Mouse (Mus musculus) embryonic facial prominence, embryonic 12.5 days (tissue): ENCODE measurements at regions not wholly inside any gene's neighbourhood (a gene's known extent, or its start where the extent isn't known, plus 50 kb on each side); places are given as distances from the start of the nearest gene placed in this dataset.

Experiments used
- ATAC-seq: fragments of 200-750 bp; cut with Nextera tagmentation; 2 replicates; pipeline ENCODE4 v1.8.0; 2017; ENCODE audit not compliant: insufficient number of reproducible peaks, insufficient read depth, low FRiP score, low TSS enrichment
- H3K27ac ChIP-seq: fragments of 300-500 bp; sonication (generic); 2 replicates; pipeline ENCODE4 v1.5.1; 2016; ENCODE audit warnings: mild to moderate bottlenecking
- H3K27me3 ChIP-seq: fragments of 300-500 bp; sonication (generic); 2 replicates; pipeline ENCODE4 v1.6.1; 2016; ENCODE audit warnings: mild to moderate bottlenecking, moderate library complexity
- H3K36me3 ChIP-seq: fragments of 300-500 bp; sonication (generic); 2 replicates; pipeline ENCODE4 v1.6.1; 2016; ENCODE audit warnings: mild to moderate bottlenecking
- H3K4me1 ChIP-seq: fragments of 300-500 bp; sonication (generic); 2 replicates; pipeline ENCODE4 v1.6.1; 2016
- H3K4me2 ChIP-seq: fragments of 300-500 bp; sonication (generic); replicated peaks from 2 replicates; pipeline ENCODE4 v1.6.1; 2016; ENCODE audit warnings: mild to moderate bottlenecking, moderate library complexity
- H3K4me3 ChIP-seq: fragments of 300-500 bp; sonication (generic); 2 replicates; pipeline ENCODE4 v1.5.1; 2016; ENCODE audit warnings: mild to moderate bottlenecking
- H3K9ac ChIP-seq: fragments of 300-500 bp; sonication (generic); 2 replicates; pipeline ENCODE4 v1.6.1; 2016; ENCODE audit warnings: mild to moderate bottlenecking, moderate library complexity
- H3K9me3 ChIP-seq: fragments of 300-500 bp; sonication (generic); 2 replicates; pipeline ENCODE4 v1.6.1; 2016; ENCODE audit warnings: mild to moderate bottlenecking, moderate library complexity
- WGBS: fragments of 180-500 bp; shearing (Covaris S2); methylation state at CpG from one replicate; pipeline ENCODE4 v1.1.7; 2016; 5-methylcytosine and 5-hydroxymethylcytosine counted together

- Histone ChIP-seq H3K36me3 (no peaks in the 10 kb centered on the region), H3K4me2 (no peak overlapping the region), H3K9ac (no peak overlapping the region), H3K4me3 (no peak overlapping the region), H3K27ac (no peak overlapping the region), H3K9me3 (no peaks in the 10 kb centered on the region), H3K27me3 (no peaks in the 10 kb centered on the region), H3K4me1 (no peaks in the 10 kb centered on the region)
- 77% methylated on average over 1 of the region's 1 CpGs for WGBS
- no peak for ATAC-seq
Observed at GRCm38 (mm10) chr4:64632189-64632588, 491.8 kb upstream of the Pappa start.

- ATAC-seq = no peak
- Histone ChIP-seq H3K4me2 (no peak overlapping the region), H3K4me3 (no peak overlapping the region), H3K27ac (no peak overlapping the region), H3K9me3 (no peaks in the 10 kb centered on the region), H3K9ac (no peak overlapping the region), H3K4me1 (no peaks in the 10 kb centered on the region), H3K36me3 (no peaks in the 10 kb centered on the region), H3K27me3 (no peaks in the 10 kb centered on the region)
- WGBS = 83% methylated on average over 2 of the region's 2 CpGs
Observed at GRCm38 (mm10) chr4:64635256-64635962, 488.6 kb upstream of the Pappa start.

- H3K27me3 ChIP-seq = no peaks in the 10 kb centered on the region
- H3K4me1 ChIP-seq = no peaks in the 10 kb centered on the region
- no peaks in the 10 kb centered on the region for H3K9me3 ChIP-seq
- H3K4me2 ChIP-seq = no peak overlapping the region
- no peak for ATAC-seq
- H3K4me3 ChIP-seq = no peak overlapping the region
- WGBS = 86% methylated on average over 3 of the region's 3 CpGs
- H3K9ac ChIP-seq = no peak overlapping the region
- H3K36me3 ChIP-seq = no peaks in the 10 kb centered on the region
- no peak overlapping the region for H3K27ac ChIP-seq
Observed at GRCm38 (mm10) chr4:64640056-64640455, 483.9 kb upstream of the Pappa start.

GRCm38 (mm10) chr4:64640976-64641375 is 483.0 kb upstream of the Pappa start:
- Histone ChIP-seq H3K4me1 (no peaks in the 10 kb centered on the region), H3K9ac (no peak overlapping the region), H3K27me3 (no peaks in the 10 kb centered on the region), H3K27ac (no peak overlapping the region), H3K9me3 (no peaks in the 10 kb centered on the region), H3K4me2 (no peak overlapping the region), H3K4me3 (no peak overlapping the region), H3K36me3 (no peaks in the 10 kb centered on the region)
- ATAC-seq = no peak
- WGBS = 87% methylated on average over 1 of the region's 1 CpGs

GRCm38 (mm10) chr4:64645141-64645540 is 478.8 kb upstream of the Pappa start:
- 92% methylated on average over 2 of the region's 2 CpGs for WGBS
- no peak overlapping the region for H3K4me2 ChIP-seq
- no peaks in the 10 kb centered on the region for H3K27me3 ChIP-seq
- no peaks in the 10 kb centered on the region for H3K4me1 ChIP-seq
- H3K27ac ChIP-seq = no peak overlapping the region
- H3K36me3 ChIP-seq = no peaks in the 10 kb centered on the region
- no peaks in the 10 kb centered on the region for H3K9me3 ChIP-seq
- no peak for ATAC-seq
- no peak overlapping the region for H3K4me3 ChIP-seq
- H3K9ac ChIP-seq = no peak overlapping the region

GRCm38 (mm10) chr4:64654157-64654556 is 469.8 kb upstream of the Pappa start:
- no peak overlapping the region for H3K4me2 ChIP-seq
- H3K36me3 ChIP-seq = no peaks in the 10 kb centered on the region
- 81% methylated on average over 3 of the region's 3 CpGs for WGBS
- no peak overlapping the region for H3K4me3 ChIP-seq
- no peaks in the 10 kb centered on the region for H3K27me3 ChIP-seq
- H3K9me3 ChIP-seq = no peaks in the 10 kb centered on the region
- no peak overlapping the region for H3K9ac ChIP-seq
- H3K4me1 ChIP-seq = no peaks in the 10 kb centered on the region
- ATAC-seq = no peak
- H3K27ac ChIP-seq = no peak overlapping the region

- Histone ChIP-seq H3K27ac (no peak overlapping the region), H3K9me3 (no peaks in the 10 kb centered on the region), H3K4me3 (no peak overlapping the region), H3K4me2 (no peak overlapping the region), H3K27me3 (no peaks in the 10 kb centered on the region), H3K36me3 (no peaks in the 10 kb centered on the region), H3K9ac (no peak overlapping the region), H3K4me1 (no peaks in the 10 kb centered on the region)
- ATAC-seq = no peak
Observed at GRCm38 (mm10) chr4:64655534-64655933, 468.4 kb upstream of the Pappa start.

GRCm38 (mm10) chr4:64663722-64664121 is 460.3 kb upstream of the Pappa start:
- Histone ChIP-seq H3K9me3 (no peaks in the 10 kb centered on the region), H3K36me3 (no peaks in the 10 kb centered on the region), H3K4me1 (no peaks in the 10 kb centered on the region), H3K9ac (no peak overlapping the region), H3K27me3 (no peaks in the 10 kb centered on the region), H3K27ac (no peak overlapping the region), H3K4me2 (no peak overlapping the region), H3K4me3 (no peak overlapping the region)
- WGBS = 87% methylated on average over 2 of the region's 2 CpGs
- no peak for ATAC-seq

GRCm38 (mm10) chr4:64667998-64668397 is 456.0 kb upstream of the Pappa start:
- H3K4me1 ChIP-seq = no peaks in the 10 kb centered on the region
- ATAC-seq = no peak
- no peak overlapping the region for H3K4me2 ChIP-seq
- H3K9ac ChIP-seq = no peak overlapping the region
- no peaks in the 10 kb centered on the region for H3K36me3 ChIP-seq
- H3K27me3 ChIP-seq = no peaks in the 10 kb centered on the region
- WGBS = 74% methylated on average over 3 of the region's 3 CpGs
- H3K27ac ChIP-seq = no peak overlapping the region
- no peak overlapping the region for H3K4me3 ChIP-seq
- no peaks in the 10 kb centered on the region for H3K9me3 ChIP-seq

GRCm38 (mm10) chr4:64669722-64670121 is 454.3 kb upstream of the Pappa start:
- no peak for ATAC-seq
- Histone ChIP-seq H3K9ac (no peak overlapping the region), H3K27ac (no peak overlapping the region), H3K36me3 (no peaks in the 10 kb centered on the region), H3K4me3 (no peak overlapping the region), H3K9me3 (no peaks in the 10 kb centered on the region), H3K4me2 (no peak overlapping the region), H3K27me3 (no peaks in the 10 kb centered on the region), H3K4me1 (no peaks in the 10 kb centered on the region)
- 72% methylated on average over 2 of the region's 2 CpGs for WGBS

GRCm38 (mm10) chr4:64676438-64676837 is 447.5 kb upstream of the Pappa start:
- WGBS = 37% methylated on average over 6 of the region's 6 CpGs
- no peak for ATAC-seq
- H3K4me2 ChIP-seq = no peak overlapping the region
- H3K4me1 ChIP-seq = peaks cover 2% of the 10 kb centered on the region; the same call in 1 of the 2 replicates
- no peak overlapping the region for H3K9ac ChIP-seq
- H3K27me3 ChIP-seq = no peaks in the 10 kb centered on the region
- no peak overlapping the region for H3K4me3 ChIP-seq
- H3K9me3 ChIP-seq = no peaks in the 10 kb centered on the region
- no peaks in the 10 kb centered on the region for H3K36me3 ChIP-seq
- no peak overlapping the region for H3K27ac ChIP-seq

GRCm38 (mm10) chr4:64676881-64677280 is 447.1 kb upstream of the Pappa start:
- 51% methylated on average over 5 of the region's 5 CpGs for WGBS
- no peak for ATAC-seq
- no peaks in the 10 kb centered on the region for H3K27me3 ChIP-seq
- H3K9ac ChIP-seq = no peak overlapping the region
- H3K4me2 ChIP-seq = no peak overlapping the region
- no peaks in the 10 kb centered on the region for H3K36me3 ChIP-seq
- H3K27ac ChIP-seq = no peak overlapping the region
- H3K4me1 ChIP-seq = peaks cover 2% of the 10 kb centered on the region; the same call in 1 of the 2 replicates
- no peaks in the 10 kb centered on the region for H3K9me3 ChIP-seq
- H3K4me3 ChIP-seq = no peak overlapping the region

- H3K4me1 ChIP-seq = no peaks in the 10 kb centered on the region
- no peak overlapping the region for H3K4me3 ChIP-seq
- H3K27ac ChIP-seq = no peak overlapping the region
- no peak overlapping the region for H3K9ac ChIP-seq
- H3K27me3 ChIP-seq = no peaks in the 10 kb centered on the region
- H3K36me3 ChIP-seq = no peaks in the 10 kb centered on the region
- WGBS = 84% methylated on average over 1 of the region's 1 CpGs
- no peaks in the 10 kb centered on the region for H3K9me3 ChIP-seq
- H3K4me2 ChIP-seq = no peak overlapping the region
- ATAC-seq = no peak
Observed at GRCm38 (mm10) chr4:64684654-64685053, 439.3 kb upstream of the Pappa start.
